In the genomic region with DNA sequence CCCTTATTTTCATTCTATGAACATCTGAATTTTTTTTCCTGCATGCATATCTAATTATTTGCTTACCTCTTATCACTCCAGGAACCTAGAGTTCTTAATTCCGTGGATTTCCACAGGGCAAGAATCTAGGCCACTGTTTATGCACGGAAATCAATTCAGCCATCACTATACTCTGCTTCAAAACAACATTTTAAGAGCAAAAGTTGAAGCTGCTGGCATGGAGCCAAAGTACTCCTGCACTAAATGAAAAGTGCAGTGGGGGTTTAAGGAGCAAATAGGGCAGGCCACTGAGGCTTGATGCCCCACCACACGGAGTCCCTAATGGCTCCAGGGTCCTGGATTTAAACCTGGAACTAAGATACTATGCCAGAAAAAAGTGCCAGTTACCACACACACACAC, we compare ENCODE assay signal across 16 mouse cellular contexts. TPM values are rescaled to one million over a fixed set of nuclear protein-coding genes. Genes with fewer than 3 reads are reported as not detected.
DNase-seq lines count a peak whose midpoint lies in the region; ATAC-seq and TF ChIP-seq lines count a peak whose summit lies in the region.
"Had no signal": no experiment of that assay in that cellular context is flagged by ENCODE, and none has a peak within 500 bp of the region (broad histone marks: within the 10 kb centered on the region; RNA-seq: fewer than 3 reads in every experiment).

No protein-coding gene starts in this region.

- no peak overlapping the region for H3K4me2 ChIP-seq in heart, embryonic 15.5 days
- no peak overlapping the region for H3K4me2 ChIP-seq in limb, embryonic 13.5 days (replicated peaks)
- H3K4me2 ChIP-seq: hindbrain, embryonic 15.5 days; liver, embryonic 12.5 days; stomach, embryonic 15.5 days had no signal

- TF ChIP-seq EP300 in MEL (IDR thresholded peaks at IDR 0.05; ENCODE audit: low read depth in 1 of 2, low read length in 2 of 2) = 0 out of 4 replicates have a peak, but pooled peaks of 1 of the 2 experiments have one; percentile 9

- peaks cover 3% of the 10 kb centered on the region; the same call in 1 of the 2 replicates for H3K36me3 ChIP-seq in heart, embryonic 15.5 days
- no peaks in the 10 kb centered on the region for H3K36me3 ChIP-seq in limb, embryonic 13.5 days
- peaks cover 45% of the 10 kb centered on the region for H3K36me3 ChIP-seq in limb, embryonic 10.5 days
- peaks cover 0 to 55% of the 10 kb centered on the region in 2 experiments; a peak in 2 of 4 replicates for H3K36me3 ChIP-seq in MEL (ENCODE audit: control insufficient read depth in 1 of 2, insufficient read depth in 2 of 2, low read length in 2 of 2)
- H3K36me3 ChIP-seq: hindbrain, embryonic 15.5 days had no signal

- no peaks in the 10 kb centered on the region for H3K9me3 ChIP-seq in heart, embryonic 15.5 days (replicated peaks)
- H3K9me3 ChIP-seq in limb, embryonic 13.5 days = no peaks in the 10 kb centered on the region
- H3K9me3 ChIP-seq in limb, embryonic 10.5 days (replicated peaks) = no peaks in the 10 kb centered on the region
- H3K9me3 ChIP-seq in MEL (replicated peaks; ENCODE audit: insufficient read depth, low read length) = no peaks in the 10 kb centered on the region
- H3K9me3 ChIP-seq: hindbrain, embryonic 15.5 days; liver, embryonic 12.5 days; stomach, embryonic 15.5 days had no signal

- DNase-seq in adrenal gland, postnatal 14 days = peak; percentile 29
- DNase-seq in adrenal gland, adult 8-10 months = no peak
- DNase-seq in heart, postnatal 14 days = no peak
- DNase-seq in limb, embryonic 10.5 days (ENCODE audit: low spot score) = no peak
- peak; percentile 64 for DNase-seq in MEL (ENCODE audit: low read depth, low spot score)
- DNase-seq: gastrocnemius, postnatal 14 days; lung, postnatal 4 days; thymus, postnatal 36 days had no signal

- no peak for TF ChIP-seq POLR2A in MEL (IDR thresholded peaks at IDR 0.05; ENCODE audit: control insufficient read depth in 1 of 2, insufficient read depth in 1 of 2, low read depth in 1 of 2, low read length in 2 of 2, poor library complexity in 1 of 2)

- no peak for TF ChIP-seq RAD21 in MEL (IDR thresholded peaks at IDR 0.05; ENCODE audit: low read depth, low read length)

- no peaks in the 10 kb centered on the region for H3K79me2 ChIP-seq in MEL (ENCODE audit: control insufficient read depth, insufficient read depth, low read length, poor library complexity)

- no peaks in the 10 kb centered on the region for H3K27me3 ChIP-seq in heart, embryonic 15.5 days
- no peaks in the 10 kb centered on the region for H3K27me3 ChIP-seq in limb, embryonic 13.5 days
- no peaks in the 10 kb centered on the region for H3K27me3 ChIP-seq in limb, embryonic 10.5 days (ENCODE audit: low read depth, poor library complexity, severe bottlenecking)
- no peaks in the 10 kb centered on the region for H3K27me3 ChIP-seq in MEL (ENCODE audit: control insufficient read depth in 1 of 2, insufficient read depth in 2 of 2, low read length in 2 of 2)
- H3K27me3 ChIP-seq: hindbrain, embryonic 15.5 days; liver, embryonic 12.5 days; stomach, embryonic 15.5 days had no signal

- H3K27ac ChIP-seq in heart, embryonic 15.5 days = peak overlapping the region; percentile 7; the same call in 1 of the 2 replicates
- no peak overlapping the region for H3K27ac ChIP-seq in limb, embryonic 13.5 days
- no peak overlapping the region for H3K27ac ChIP-seq in limb, embryonic 10.5 days
- H3K27ac ChIP-seq in MEL (ENCODE audit: control insufficient read depth, low read depth, low read length) = no peak overlapping the region
- H3K27ac ChIP-seq: left cerebral cortex, adult 2 months; liver, embryonic 12.5 days; stomach, embryonic 15.5 days had no signal

- H3K9ac ChIP-seq in heart, embryonic 15.5 days = no peak overlapping the region
- no peak overlapping the region for H3K9ac ChIP-seq in limb, embryonic 13.5 days
- no peak overlapping the region for H3K9ac ChIP-seq in MEL (ENCODE audit: control insufficient read depth, low read depth, low read length, poor library complexity, severe bottlenecking)
- H3K9ac ChIP-seq: hindbrain, embryonic 15.5 days; liver, embryonic 12.5 days; stomach, embryonic 15.5 days had no signal

- TF ChIP-seq CTCF in MEL (IDR thresholded peaks at IDR 0.05 in 2 of 3, conservative IDR thresholded peaks at IDR 0.05 in 1 of 3; ENCODE audit: control insufficient read depth in 1 of 3, insufficient read depth in 1 of 3, low read depth in 2 of 3, low read length in 3 of 3, poor library complexity in 1 of 3, severe bottlenecking in 1 of 3) = no peak

- peaks cover 52% of the 10 kb centered on the region for H3K4me1 ChIP-seq in heart, embryonic 15.5 days (replicated peaks)
- peaks cover 5% of the 10 kb centered on the region for H3K4me1 ChIP-seq in limb, embryonic 13.5 days
- peaks cover 12% of the 10 kb centered on the region for H3K4me1 ChIP-seq in limb, embryonic 10.5 days
- H3K4me1 ChIP-seq in MEL (ENCODE audit: control insufficient read depth in 1 of 2, insufficient read depth in 2 of 2, low read length in 2 of 2) = peaks cover 44 to 45% of the 10 kb centered on the region in 2 experiments

- ATAC-seq in heart, embryonic 15.5 days (replicated peaks; ENCODE audit: insufficient number of reproducible peaks, insufficient read depth, low FRiP score, low read depth) = no peak
- ATAC-seq in limb, embryonic 13.5 days (ENCODE audit: low FRiP score, low read depth) = 0 out of 2 replicates have a peak, but pooled peaks have one; percentile 40
- ATAC-seq in erythroid progenitor cell, adult 5-6 weeks (replicated peaks; ENCODE audit: low FRiP score, poor library complexity, severe bottlenecking) = no peak
- ATAC-seq: forebrain, embryonic 16.5 days; liver, embryonic 12.5 days had no signal

- H3K4me3 ChIP-seq in heart, embryonic 15.5 days = no peak overlapping the region
- no peak overlapping the region for H3K4me3 ChIP-seq in limb, embryonic 13.5 days
- no peak overlapping the region for H3K4me3 ChIP-seq in limb, embryonic 10.5 days
- H3K4me3 ChIP-seq in MEL (ENCODE audit: control insufficient read depth in 1 of 2, insufficient read depth in 1 of 2, low read depth in 2 of 2, low read length in 2 of 2) = no peak overlapping the region
- H3K4me3 ChIP-seq: hindbrain, embryonic 15.5 days; left cerebral cortex, adult 2 months; liver, embryonic 12.5 days; stomach, embryonic 15.5 days had no signal

- intact Hi-C loops in heart, postnatal 14 days (cut with DNase I) = no loop called here

- WGBS in heart, embryonic 15.5 days = 31% methylated on average over 3 of the region's 3 CpGs
- 21% methylated on average over 3 of the region's 3 CpGs for WGBS in limb, embryonic 13.5 days
- 73% methylated on average over 3 of the region's 3 CpGs for WGBS in limb, embryonic 10.5 days

TF ChIP-seq in MEL, 35 proteins besides CTCF, POLR2A, EP300 and RAD21:
- no peak for TF ChIP-seq POLR2AphosphoS2 (IDR thresholded peaks at IDR 0.05; ENCODE audit: low read length)
- no peak for TF ChIP-seq JUND (IDR thresholded peaks at IDR 0.05; ENCODE audit: low read depth, low read length)
- TF ChIP-seq KAT2A (conservative IDR thresholded peaks at IDR 0.05; ENCODE audit: low read depth, low read length) = no peak
- no peak for TF ChIP-seq GATA1 (IDR thresholded peaks at IDR 0.05; ENCODE audit: low read depth, low read length)
- no peak for TF ChIP-seq UBTF (IDR thresholded peaks at IDR 0.05; ENCODE audit: borderline replicate concordance, insufficient read depth, low read depth, low read length)
- no peak for TF ChIP-seq USF2 (IDR thresholded peaks at IDR 0.05; ENCODE audit: borderline replicate concordance in 1 of 2, insufficient read depth in 1 of 2, low read depth in 1 of 2, low read length in 2 of 2)
- TF ChIP-seq MAFK (IDR thresholded peaks at IDR 0.05; ENCODE audit: borderline replicate concordance, low read depth, low read length) = no peak
- no peak for TF ChIP-seq MEF2A (IDR thresholded peaks at IDR 0.05; ENCODE audit: extremely low read depth, insufficient replicate concordance, low read depth, low read length, poor library complexity, severe bottlenecking)
- TF ChIP-seq ZKSCAN1 (IDR thresholded peaks at IDR 0.05; ENCODE audit: low read depth, low read length) = no peak
- no peak for TF ChIP-seq USF1 (IDR thresholded peaks at IDR 0.05; ENCODE audit: low read depth, low read length)
- no peak for TF ChIP-seq SIN3A (IDR thresholded peaks at IDR 0.05; ENCODE audit: low read length)
- TF ChIP-seq ZC3H11A (IDR thresholded peaks at IDR 0.05; ENCODE audit: low read depth, low read length) = no peak
TF ChIP-seq in MEL: peak in this region for 0.

RNA-seq across cellular contexts. Expression of a gene that starts 47.2 kb away (rescaled TPM):
- total RNA-seq in adrenal gland, postnatal 14 days (2021) = 57.0 and 57.5 TPM in 2 replicates
- 10 to 100 TPM; 47.3 to 67.8 (median 55.1) TPM for total RNA-seq in adrenal gland, adult 8-10 months (2022)
- 51.8 and 67.7 TPM in 2 replicates for polyA plus RNA-seq in heart, embryonic 15.5 days (2015; fragmentation: Nextera tagmentation; extraction: Ambion mirVana)
- 10 to 100 TPM; 30.1 to 33.9 TPM for total RNA-seq in heart, postnatal 14 days (2021)
- polyA plus RNA-seq in limb, embryonic 13.5 days (2015; fragmentation: Nextera tagmentation; extraction: Ambion mirVana) = 20.9 and 24.5 TPM in 2 replicates
- 109 and 119 TPM in 2 replicates for polyA plus RNA-seq in limb, embryonic 10.5 days (2016; fragmentation: Nextera tagmentation; extraction: Ambion mirVana)
- total RNA-seq in MEL (2012; rRNA removed) = 15.3 and 16.5 TPM in 2 replicates
- 1 to 10 TPM in 1 of 2 experiments, not detected in 1; 8.2 TPM for polyA plus RNA-seq in MEL (2012; ENCODE audit: insufficient read depth in 1 of 2, insufficient read length in 2 of 2, low read depth in 1 of 2, low replicate concordance in 2 of 2, missing spikeins in 1 of 2)
- 6.1 and 8.0 TPM in 2 replicates for total RNA-seq in erythroid progenitor cell, adult 5-6 weeks (2015; ENCODE audit: low replicate concordance)
- 1.8 and 3.5 TPM in 2 replicates for total RNA-seq in erythroid progenitor cell, adult 5-6 weeks (2017; ENCODE audit: low replicate concordance)

Comparison
In these comparisons a context has a peak if more than half of its experiments do, and no peak if none do; other contexts are left out.
1. DNase-seq: peak in adrenal gland, postnatal 14 days (single experiment) and MEL (single experiment); none in adrenal gland, adult 8-10 months (single experiment), heart, postnatal 14 days (0 of 2) and limb, embryonic 10.5 days (single experiment).